Mouse (Mus musculus) gastrocnemius, postnatal 36 days (tissue): Measurements from ENCODE around the gene Rpn1. TPM values are rescaled to one million over a fixed set of nuclear protein-coding genes. Genes with fewer than 3 reads are reported as not detected.
"Not testable (repeated sequence)": the region's sequence is repeated elsewhere in the genome, so short reads cannot be mapped to it uniquely, and the experiment has no call there.

Source experiments
- DNase-seq, 2 experiments: peaks; one replicate each; pipeline ENCODE4 v3.0.0; 2022
- intact Hi-C: fragments of 180-260 bp; cut with DNase I; formaldehyde crosslinking; loops from one replicate; pipeline ENCODE4 v1.15.1; 2025
- total RNA-seq, 2 experiments: library from RNA; stranded (reverse); gene quantifications; 2 replicates each; pipeline ENCODE4 v1.2.3; 2021

Gene Rpn1
- total RNA-seq, 2 experiments from 2014 or later = 65.2 to 80.5 TPM

DNA sequence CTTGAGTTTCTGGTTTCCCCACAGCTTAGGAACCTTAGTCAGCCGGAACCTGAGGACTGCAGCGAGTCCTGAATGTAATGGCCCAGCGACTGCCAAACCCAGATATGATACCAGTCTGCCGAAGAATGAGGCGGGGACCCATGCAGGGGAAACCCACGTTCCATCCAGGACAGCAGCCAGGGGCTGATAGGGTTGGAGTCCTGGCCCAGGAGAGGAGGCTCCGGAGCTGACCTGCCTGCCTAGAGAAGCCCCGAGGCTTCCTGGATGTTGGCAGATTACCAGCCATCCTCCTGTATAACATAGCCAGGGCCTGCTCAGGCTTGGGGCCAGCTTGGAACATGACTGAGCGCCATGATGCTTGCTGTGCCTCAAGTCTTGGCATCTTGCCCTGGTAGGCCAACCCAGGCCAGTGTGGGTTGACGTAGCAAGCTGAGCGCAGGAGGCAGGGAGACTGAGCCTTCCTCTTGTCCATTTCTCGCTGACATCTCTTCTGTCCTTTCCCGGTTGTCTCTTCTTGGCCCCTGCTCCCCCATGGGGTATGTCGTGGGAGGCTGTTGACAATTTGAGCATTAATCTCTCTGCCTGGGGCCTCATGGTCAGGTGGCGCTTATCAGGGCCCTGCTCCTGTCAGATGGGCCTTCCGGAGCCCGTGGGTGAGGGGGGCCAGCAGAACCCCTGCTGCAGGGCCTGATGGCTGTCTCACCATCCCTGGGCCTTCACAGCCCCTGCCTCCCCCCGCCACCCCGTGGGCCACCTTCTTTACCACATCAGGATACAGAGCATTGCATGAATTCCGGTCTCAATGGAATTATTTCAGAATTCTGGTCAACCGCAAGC is 32.3 kb downstream of the Rpn1 start:
- DNase-seq = no peak
- intact Hi-C loops = loop anchor here (10.0 kb wide), 2 partner anchors 308 to 378 kb away; no protein-coding TSS in a partner anchor

DNA sequence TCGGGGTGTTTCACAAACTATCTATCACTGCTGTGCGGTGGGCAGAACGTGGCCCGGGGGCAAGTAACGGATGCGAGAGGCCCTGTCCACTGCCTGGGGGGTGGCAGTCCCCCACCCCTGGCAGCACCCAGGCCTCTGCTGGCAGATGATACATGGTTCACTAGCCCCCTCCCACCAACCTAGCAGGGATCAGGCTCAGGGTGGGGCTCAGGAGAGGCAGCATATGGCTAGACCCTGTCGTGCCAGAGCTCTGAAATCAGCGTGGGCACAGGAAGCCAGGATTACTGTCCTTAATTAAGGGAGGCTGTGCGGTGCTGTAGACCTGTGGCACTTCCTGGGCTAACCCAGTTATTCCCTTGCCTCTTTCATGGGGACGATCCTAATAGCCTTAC is 32.9 kb downstream of the Rpn1 start:
- DNase-seq = no peak

DNA sequence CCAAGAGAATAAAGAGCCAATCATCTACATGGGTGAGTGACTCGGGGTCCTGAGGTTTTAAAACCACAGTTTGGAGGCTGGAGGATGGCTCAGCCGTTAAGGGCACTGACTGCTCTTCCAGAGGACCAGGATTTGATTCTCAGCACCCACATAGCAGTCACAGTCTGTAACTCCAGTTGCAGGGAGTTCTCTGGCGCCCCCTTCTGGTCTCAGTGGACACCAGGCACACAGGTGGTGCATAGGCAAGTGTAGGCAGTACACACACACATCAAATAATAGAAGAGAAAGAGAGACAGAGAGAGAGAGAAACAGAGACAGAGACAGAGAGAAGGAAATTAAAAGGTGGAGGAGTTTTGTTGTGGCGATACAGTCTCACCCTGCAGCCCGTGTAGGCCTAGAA is 35.0 kb downstream of the Rpn1 start:
- no peak for DNase-seq
- intact Hi-C loops = loop anchor here (10.0 kb wide), 2 partner anchors 305 to 375 kb away; no protein-coding TSS in a partner anchor

More for the DNA sequence above, 32.9 kb downstream of the Rpn1 start:
- intact Hi-C loops = loop anchor here (10.0 kb wide), 2 partner anchors 308 to 378 kb away; no protein-coding TSS in a partner anchor

GRCm38 (mm10) chr6:88120813-88121212 is 36.5 kb downstream of the Rpn1 start:
- DNase-seq = no peak
- intact Hi-C loops = no loop called here

DNA sequence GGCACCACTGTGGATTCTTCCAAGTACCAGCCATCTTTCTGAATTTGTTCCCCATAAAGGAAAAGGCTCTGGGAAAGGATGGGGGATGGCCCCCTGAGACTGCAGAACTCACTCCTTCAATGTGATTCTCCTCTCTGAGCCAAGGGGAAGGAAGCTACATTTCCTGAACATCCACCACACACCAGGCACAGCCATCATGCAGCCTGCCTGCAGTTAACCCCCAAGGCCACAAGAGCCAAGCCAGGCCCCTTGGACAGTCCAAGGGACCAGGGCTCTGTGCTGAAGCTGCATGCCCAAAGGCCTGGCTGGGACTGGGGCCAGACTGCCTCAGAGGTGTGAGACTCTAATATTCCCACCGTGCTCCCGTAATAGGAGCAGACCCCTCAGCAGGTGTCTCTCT is 37.5 kb downstream of the Rpn1 start:
- intact Hi-C loops = no loop called here
- DNase-seq = no peak

DNA sequence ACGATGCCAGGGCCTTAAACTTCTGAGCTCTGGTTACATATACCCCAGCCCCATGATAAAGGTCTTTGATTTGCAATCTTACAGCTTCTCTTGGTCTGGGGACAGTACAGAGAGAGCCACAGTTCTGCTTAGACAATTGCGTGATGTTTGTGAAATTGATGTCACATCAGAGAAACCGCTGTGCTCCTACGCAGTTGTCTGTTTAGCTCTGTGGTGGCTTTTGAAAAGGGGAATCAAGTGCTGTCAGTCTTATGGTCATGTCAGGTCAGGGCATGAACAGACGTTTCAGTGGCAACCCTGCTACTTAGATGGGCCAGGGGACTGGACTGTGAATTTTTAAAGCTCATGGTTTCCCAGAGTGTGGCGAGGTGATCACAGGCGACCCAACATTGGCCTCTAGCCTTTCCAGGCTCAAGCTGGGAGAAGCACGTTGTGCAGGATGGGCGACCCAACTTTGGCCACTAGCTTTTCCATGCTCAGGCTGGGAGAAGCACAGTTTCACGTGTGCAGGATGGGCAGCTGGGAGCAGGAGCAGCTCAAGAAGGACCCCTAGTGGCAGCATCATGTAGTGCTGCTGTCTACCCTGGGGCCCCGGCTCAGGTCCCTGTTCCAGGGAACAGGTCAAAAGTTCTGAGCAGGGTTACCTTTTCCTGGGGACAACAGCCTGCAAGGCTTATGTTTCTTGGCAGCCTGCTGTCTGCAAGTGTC is 39.0 kb downstream of the Rpn1 start:
- no peak for DNase-seq
- intact Hi-C loops = no loop called here

- no peak for DNase-seq
- intact Hi-C loops = no loop called here
Measured at GRCm38 (mm10) chr6:88123858-88124261, 39.6 kb downstream of the Rpn1 start.

GRCm38 (mm10) chr6:88124551-88124950 is 40.3 kb downstream of the Rpn1 start:
- DNase-seq = no peak
- intact Hi-C loops = no loop called here

DNA sequence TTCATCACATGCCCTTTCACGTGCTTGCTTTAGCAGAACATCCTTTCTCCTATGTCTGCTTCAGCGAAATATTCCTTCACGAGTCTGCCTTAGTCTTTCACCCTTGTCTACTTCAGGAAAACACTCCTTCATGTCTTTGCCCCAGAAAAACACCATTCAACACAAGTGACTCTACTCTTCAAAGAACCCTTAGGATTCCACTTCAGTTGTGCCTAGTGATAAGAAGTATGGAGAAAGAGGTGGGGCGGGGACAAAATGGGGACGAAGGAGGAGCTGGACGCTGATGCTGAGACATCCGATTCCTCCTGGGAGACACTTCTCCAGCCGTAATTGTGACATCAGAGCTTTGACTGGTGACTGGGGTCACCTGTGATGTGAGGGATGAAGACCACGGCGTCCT is 41.5 kb downstream of the Rpn1 start:
- intact Hi-C loops, DNase-seq: not testable (repeated sequence)

- no peak for DNase-seq
- intact Hi-C loops = no loop called here
Measured at GRCm38 (mm10) chr6:88131521-88131920, 47.2 kb downstream of the Rpn1 start.

DNA sequence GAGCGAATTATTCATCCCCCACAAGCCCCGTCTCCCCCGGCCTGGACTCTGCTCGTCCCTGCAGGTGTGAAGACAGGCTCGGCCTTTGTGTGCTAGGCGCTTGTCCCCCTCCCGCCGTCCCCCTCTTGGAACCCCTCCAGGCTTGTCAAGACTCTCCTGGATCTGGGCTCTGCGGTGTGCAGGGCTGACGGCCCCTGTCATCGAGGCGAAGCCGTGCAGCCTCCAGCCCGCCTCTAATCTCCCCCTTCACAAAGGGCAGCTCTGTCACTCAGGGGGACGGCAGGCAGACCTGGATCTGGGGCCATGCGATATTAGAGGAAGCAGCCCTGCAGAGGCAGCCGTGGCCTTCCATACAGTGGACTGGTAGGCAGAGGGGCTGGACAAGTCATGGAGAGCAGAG is 47.8 kb downstream of the Rpn1 start:
- intact Hi-C loops = no loop called here
- no peak for DNase-seq

GRCm38 (mm10) chr6:88133061-88133460 is 48.8 kb downstream of the Rpn1 start:
- no peak for DNase-seq
- intact Hi-C loops = no loop called here

- intact Hi-C loops = no loop called here
- no peak for DNase-seq
Measured at GRCm38 (mm10) chr6:88133878-88134277, 49.6 kb downstream of the Rpn1 start.

DNA sequence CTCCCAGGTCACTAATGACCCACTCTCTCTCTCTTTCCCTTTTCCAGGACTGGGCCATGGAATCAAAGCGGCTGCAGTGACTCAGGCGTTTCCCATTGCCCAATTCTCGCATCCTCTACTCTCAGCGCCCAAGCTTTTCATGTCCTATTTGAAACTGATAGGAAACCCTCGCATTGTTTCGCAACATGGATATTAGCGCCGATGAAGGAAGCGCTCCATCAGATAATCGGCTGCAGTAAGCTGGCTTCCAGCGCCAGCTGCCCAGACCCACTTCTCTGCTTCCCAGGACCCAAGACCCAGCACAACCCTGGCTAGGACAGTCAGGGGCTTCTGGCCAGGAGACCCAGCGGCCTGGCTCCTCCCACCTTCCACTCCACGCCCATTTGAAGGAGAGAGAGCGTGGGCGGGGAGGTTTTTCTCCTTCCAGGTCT is 51.9 kb downstream of the Rpn1 start:
- intact Hi-C loops = no loop called here
- no peak for DNase-seq

- intact Hi-C loops = no loop called here
- DNase-seq = no peak
Measured at GRCm38 (mm10) chr6:88138485-88138884, 54.2 kb downstream of the Rpn1 start.

DNA sequence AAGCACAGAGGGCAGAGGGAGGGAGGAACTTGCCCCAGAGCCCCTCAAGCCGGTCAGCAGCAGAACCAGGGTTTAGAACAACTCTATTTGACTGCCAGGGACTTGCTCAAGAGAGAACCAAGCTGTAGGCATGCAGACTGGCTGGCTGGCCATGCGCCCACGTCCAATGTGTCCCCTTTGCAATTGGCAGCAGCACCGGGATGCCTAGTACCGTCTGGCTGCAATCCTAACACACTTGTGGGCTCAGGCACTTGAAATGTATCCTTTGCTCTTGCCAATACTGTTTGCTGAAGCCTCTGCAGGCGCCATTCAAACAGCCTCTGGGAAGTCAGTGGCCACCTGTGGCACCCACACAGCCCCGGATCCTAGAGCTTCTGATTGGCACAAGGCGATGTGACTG is 56.0 kb downstream of the Rpn1 start:
- intact Hi-C loops = no loop called here

GRCm38 (mm10) chr6:88145793-88146192 is 61.5 kb downstream of the Rpn1 start:
- DNase-seq = no peak
- intact Hi-C loops = no loop called here

More for the DNA sequence above, 56.0 kb downstream of the Rpn1 start:
- peak in 1 of 2 experiments; percentile 48 for DNase-seq

- intact Hi-C loops = no loop called here
Measured at GRCm38 (mm10) chr6:88146576-88146975, 62.3 kb downstream of the Rpn1 start.

GRCm38 (mm10) chr6:88147411-88148003 is 63.2 kb downstream of the Rpn1 start:
- intact Hi-C loops = no loop called here
- DNase-seq = peak in 1 of 2 experiments; percentile 40

More at GRCm38 (mm10) chr6:88146576-88146975, 62.3 kb downstream of the Rpn1 start:
- no peak for DNase-seq

DNA sequence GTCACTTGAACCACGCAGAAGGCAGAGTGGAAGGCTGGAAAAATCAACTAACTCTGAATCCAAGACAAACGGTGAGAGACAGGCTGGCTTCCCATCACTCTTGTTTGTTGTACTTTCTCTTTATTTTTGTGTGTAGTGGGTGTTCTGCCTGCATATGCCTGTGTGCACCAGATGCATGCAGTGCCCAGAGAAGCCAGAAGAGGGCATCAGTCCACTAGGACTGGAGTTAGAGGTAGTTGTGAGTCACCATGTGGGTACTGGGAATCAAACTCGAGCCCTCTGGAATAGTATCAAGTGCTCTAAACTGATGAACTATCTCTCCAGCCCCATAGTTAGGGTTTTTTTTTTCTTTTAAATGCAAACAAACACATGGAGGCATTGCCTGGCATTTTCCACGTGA is 67.1 kb downstream of the Rpn1 start:
- intact Hi-C loops = no loop called here

GRCm38 (mm10) chr6:88152127-88152705 is 67.9 kb downstream of the Rpn1 start:
- intact Hi-C loops = no loop called here
- DNase-seq = peak in 1 of 2 experiments; percentile 36

More for the DNA sequence above, 67.1 kb downstream of the Rpn1 start:
- no peak for DNase-seq
